Mouse (Mus musculus): ENCODE results near the gene Cx3cr1.
"Not testable (repeated sequence)": the region's sequence is repeated elsewhere in the genome, so short reads cannot be mapped to it uniquely, and the experiment has no call there.

Cx3cr1 gene

DNA sequence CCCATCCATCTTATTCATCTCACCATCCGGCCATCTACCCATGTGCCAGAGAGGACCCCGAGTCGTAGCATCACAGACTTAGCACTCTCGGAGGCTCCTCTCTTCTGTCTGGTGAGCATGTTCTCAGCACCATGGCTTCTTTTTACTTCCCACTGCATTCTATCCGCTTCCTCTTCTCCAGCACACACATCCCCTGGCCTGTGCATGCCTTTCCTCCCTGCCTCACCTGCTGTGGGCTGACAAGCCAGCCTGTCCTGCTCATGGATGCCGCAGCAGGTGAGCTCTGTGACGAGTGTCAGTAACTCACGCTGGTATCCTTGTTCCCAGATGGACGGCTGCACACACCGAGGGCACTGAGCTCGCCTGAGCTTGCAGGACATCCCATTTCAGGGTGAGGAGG lies at the start of gene Cx3cr1:
Cx3cr1 (minus strand) TSS at position 101 of the 400 bp plus-strand sequence.
- no peak for DNase-seq

DNA sequence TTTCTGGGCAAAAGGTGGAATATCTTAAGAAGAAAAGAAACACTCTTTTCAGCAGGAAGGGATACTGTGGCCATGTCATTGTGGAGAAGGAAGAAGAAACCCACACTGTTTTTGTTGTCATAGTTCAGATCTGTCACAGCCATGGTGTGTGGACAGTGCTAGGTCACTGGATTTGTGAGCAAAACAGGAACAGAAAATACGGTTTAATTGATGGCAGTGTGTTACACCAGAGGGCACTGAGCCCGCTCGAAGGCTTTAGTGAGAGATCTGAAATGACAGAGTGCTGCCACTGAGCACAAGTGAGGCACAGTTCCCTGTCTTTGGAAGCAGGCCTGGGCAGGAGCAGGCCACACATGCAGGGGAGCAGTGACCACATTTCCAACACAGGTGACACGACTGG lies 48.5 kb upstream of the Cx3cr1 start:
- DNase-seq: no peak

DNA sequence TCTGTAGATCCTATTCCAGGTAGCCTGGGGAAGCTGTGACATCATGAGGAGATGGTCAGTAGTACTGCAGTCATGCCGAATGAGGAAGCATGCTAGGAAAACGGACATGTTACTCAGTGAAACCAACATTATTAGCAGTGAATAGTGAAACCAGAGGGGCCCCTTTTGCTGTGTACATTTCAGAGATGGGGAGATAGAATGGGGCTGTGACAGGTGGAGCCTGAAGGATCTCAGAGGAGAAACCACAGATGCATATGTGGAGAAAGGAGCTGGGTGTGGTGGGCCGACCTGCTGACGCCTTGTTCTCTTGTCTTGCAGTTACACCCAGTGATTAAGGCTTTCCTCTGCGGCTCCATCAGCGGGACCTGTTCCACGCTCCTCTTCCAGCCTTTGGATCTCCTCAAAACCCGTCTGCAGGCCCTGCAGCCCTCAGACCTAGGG lies 46.5 kb upstream of the Cx3cr1 start:
- DNase-seq: no peak

DNA sequence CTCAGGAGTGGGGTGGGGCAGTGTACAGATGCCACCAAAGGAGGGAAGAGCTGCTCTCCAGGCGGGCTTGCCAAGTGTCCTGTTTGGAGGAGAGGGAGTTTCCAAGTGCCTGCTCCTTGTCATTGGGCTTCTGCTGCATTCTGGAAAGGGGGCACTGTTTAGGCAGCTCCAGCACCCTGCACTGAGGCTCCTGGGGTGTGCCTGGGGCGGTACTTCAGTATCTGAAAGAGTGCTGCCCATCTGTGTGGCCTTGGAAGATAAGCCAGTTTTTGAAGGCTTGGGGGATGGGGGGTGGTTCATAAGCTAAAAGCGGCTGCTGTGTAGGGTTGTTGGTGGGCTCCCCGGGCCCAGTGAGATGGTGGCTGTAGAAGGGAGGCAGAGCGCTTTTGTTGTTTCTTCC lies 45.9 kb upstream of the Cx3cr1 start:
- no peak for DNase-seq

DNA sequence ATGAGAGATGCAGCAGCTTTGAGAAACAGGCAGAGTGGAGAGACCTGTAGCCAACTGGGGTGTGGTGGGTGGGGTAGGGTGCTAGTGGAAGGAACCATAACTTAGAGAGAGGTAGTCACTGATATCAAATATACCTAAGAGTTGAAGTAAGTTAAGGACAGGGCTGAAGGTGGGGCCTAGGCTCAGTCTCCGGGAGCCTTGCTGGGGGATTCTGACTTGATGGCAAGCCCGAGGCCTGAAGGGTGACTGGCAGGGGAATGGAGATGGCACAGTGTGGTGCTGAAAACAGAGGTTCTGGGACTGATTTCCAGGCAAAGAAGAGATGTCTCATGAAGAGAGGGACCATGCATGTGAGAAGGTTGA lies 45.1 kb upstream of the Cx3cr1 start:
- no peak for DNase-seq

DNA sequence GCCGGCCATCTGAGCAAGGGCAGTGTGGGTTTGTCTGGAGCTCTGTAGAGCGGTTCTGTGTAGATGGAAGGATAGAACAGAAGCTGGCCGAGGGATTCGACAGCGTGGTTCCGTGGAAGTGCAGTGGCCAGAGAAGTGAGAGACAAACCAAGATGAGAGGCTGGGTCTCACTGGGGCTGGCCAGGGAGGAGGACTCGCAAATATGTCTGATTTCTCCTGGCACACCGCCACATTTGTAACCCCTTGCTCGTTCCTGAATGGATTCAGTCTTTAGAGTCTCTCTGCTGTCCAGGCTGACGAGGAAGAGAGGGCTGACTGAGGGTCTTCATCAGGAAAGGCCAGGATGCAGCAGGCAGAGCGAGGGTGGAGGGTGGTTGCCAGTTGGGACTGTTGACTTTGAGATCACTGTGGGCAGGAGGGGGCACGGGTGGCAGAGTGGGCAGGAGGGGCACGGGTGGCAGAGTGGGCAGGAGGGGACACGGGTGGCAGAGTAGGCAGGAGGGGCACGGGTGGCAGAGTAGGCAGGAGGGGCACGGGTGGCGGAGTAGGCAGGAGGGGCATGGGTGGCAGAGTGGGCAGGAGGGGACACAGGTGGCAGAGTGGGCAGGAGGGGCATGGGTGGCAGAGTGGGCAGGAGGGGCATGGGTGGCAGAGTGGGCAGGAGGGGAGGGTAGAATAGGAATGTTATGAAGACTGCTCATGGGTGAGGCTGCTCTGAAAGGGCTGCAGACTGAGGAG lies 44.5 kb upstream of the Cx3cr1 start:
- DNase-seq: no peak

DNA sequence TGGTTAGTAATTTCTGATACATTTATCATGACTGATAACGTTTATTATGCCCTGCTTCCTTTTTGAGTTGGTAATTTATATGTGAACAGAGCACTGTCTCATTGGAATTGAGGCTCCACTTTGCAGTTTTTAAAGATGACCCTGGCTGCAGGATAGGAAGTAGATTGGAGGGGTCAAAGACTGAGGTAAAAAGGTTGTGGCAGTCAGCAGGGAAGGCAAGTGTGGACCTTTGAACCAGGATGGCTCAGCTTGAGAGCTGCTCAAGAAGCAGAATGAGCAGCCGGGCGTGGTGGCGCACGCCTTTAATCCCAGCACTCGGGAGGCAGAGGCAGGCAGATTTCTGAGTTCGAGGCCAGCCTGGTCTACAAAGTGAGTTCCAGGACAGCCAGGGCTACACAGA lies 43.8 kb upstream of the Cx3cr1 start:
- DNase-seq: no peak

DNA sequence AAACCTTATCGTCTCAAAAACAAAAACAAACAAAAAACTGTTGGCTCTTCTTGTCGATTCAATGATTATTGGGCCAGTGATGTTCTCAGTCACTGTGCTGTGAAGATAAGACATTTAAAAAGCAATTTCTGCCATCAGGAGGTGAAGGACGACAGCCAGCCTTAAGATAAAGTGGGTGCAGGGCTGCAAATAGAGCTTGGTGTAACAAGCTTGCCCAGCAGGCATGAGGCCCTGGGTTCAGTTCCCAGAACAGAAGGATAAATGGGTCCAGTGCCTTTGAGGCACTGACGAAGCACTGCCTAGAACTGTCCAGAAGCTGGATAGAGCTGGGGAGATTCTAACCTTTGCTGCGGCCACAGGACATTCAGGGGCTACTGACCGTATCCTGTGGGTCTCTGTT lies 42.8 kb upstream of the Cx3cr1 start:
- DNase-seq: no peak

DNA sequence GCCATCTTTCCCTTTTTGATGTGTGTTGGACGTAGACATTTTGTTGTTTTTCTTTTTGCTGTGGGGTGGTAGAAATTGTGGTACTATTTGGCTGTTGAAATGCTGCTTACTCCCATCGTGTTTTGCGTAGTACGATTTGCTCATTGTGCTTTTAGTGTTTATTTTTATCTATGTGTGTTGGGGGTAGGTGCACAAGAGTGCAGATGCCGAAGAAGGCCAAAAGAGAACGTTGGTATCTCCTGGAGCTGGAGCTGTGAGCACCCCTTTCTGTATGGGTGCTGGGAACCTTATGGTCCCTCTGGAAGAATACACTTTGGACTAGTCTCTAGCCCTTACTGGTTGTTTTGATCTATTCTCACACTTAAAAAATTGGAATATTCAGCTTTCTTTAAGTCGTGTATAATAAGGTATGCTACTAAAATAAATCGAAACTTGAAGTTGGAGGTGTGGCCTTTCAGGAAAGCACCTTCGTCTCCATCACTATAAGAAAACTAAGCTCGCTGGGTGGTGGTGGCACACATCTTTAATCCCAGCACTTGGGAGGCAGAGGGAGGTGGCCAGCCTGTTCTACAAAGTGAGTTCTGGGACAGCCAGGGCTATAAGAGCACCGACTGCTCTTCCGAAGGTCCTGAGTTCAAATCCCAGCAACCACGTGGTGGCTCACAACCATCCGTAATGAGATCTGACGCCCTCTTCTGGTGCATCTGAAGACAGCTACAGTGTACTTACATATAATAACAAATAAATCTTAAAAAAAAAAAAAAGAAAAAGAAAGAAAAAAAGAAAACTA lies 41.7 kb upstream of the Cx3cr1 start:
- no peak for DNase-seq

DNA sequence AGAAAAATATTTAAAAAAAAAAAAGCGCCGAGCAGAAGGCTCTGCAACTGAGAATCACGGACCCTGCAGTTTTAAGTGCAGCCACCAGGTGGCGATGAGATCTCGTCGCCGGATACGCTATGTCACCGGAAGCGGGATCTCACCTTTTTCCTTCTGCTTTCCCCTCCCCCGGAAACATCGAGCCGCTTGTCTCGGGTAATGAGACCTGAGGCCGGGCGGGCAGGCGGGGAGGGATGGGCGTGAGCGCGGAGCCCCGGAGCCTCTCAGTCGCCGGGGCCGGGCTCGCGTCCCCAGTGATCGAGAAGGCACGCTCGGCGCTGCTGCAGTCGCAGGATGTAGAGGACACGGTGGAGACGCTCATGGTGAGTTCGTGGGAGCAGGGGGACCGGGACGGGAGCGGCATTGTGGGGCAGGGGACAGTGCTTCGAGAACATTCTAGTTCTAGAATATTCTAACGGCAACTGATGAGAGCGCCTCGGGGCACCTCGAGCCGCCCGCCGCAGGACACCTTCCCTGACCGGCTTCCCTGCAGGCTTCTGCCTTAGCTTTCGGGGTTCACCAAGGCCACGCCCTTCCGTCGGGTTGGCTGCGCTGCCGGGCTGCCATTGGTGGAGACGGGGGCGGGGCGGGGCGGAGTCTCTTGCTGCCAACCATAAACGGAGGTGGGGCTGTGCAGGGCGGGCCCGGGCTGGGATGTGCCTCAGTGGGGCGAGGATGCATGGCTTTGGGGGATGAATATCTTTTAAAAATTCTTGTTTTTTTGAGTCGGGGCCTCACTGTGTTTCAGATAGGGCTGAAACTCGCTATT lies 40.7 kb upstream of the Cx3cr1 start, which contains the start of gene Slc25a38:
Slc25a38 (plus strand) TSS at position 164 of the 808 bp plus-strand sequence.
- DNase-seq: peak; percentile 96

DNA sequence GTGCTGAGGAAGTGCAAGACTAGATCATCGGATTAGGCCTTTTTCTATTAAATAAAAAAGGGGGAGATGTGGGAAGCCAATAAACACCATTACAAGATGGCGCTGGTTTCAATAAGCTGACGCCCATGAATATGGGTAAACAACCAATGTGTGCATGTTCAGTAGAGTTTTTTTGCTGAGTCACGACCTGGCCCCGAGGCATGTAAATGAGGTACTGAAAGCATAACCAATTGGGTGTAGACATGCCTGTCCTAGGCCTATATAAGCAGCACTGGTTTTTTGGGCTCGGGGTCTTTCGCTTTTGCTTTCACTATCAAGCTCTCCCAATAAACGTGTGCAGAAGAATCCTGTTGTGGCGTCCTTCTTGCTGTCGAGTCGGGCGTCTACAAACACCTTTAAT lies 39.3 kb upstream of the Cx3cr1 start:
- not testable (repeated sequence) for DNase-seq

DNA sequence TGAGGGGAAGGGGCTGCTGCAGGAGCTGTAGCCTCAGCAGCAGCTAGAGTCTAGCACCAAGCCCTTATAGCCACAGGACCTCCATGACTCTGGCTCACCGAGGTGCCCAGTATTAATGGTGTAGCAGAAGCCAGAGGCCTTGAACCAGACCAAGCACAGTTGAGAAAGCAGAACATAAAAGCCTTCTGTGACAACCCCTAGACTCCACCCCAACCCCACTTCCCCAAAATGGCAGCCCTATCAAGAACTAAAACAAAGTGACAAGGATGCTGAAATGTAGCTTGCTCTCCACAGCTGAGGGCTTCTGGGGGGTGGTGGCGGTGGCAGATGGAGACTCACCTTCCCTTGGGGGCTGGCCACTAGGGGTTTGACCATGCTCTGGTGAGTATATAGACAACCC lies 31.5 kb upstream of the Cx3cr1 start:
- no peak for DNase-seq

DNA sequence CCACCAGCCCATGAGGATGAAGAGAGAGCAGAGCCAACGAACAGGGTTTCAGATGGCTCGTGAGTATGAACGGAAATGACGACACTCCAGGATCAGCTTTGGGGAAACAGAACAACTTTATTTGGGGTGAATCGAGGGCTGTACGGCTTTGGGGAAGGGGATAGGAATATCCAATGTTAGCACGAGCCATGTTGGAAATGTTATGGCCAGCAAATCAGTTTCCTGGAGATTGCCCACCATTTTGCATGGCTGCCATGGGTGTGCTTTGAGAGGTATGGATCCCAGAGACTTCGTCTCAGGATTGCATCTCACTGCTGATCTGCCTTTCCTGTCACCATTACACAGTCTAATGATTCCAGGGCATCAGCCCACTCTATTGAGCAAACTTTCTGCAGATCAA lies 29.6 kb upstream of the Cx3cr1 start:
- DNase-seq: no peak

DNA sequence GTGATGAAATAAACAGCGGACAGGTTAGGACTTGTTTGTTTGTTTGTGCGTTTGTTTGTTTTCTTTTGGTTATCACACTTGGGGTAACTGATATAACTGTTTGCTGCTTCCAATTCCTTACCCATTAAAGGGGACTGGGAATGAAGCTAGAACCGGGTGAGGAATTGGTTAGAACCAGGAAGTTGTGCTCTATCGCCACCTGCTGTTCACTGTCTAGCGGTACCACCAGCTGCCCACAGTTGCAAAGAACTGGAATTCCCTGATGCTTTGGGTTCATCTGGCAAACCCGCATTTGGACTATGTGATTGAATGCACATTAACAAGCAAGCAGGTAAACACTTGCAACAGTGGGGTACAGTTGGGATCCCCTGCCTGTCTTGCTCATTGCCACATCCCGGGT lies 29.0 kb upstream of the Cx3cr1 start:
- peak; percentile 63 for DNase-seq

DNA sequence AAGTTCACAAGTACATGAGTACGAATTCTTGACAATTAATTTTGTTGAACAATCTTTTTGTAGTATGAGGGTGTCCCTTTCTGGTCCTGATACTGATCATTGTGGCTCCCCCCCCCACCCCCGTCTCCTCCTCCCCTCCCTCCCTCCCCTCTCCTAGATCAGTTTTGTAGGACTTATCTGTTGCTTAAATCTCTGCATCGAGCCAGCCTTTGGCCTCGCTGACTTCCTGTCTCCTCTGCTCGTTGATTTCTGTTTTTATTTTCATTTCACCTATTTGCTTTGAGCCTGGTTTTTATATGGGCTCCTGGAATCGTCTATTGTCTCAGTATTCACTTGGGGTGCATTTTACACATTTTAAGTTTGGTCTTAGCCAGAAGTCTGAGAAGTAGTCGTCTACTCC lies 26.2 kb upstream of the Cx3cr1 start:
- DNase-seq: no peak

DNA sequence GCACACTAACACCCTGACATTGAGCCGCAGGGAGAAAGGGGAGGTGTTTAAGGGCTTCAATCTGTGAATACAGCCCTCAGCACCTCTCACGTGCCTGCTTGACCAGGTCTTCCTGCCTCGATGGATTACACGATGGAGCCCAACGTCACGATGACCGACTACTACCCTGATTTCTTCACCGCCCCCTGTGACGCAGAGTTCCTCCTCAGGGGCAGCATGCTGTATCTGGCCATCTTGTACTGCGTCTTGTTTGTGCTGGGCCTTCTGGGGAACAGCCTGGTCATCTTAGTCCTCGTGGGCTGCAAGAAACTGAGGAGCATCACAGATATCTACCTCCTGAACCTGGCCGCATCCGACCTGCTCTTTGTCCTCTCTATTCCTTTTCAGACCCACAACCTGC lies 24.0 kb upstream of the Cx3cr1 start:
- no peak for DNase-seq

DNA sequence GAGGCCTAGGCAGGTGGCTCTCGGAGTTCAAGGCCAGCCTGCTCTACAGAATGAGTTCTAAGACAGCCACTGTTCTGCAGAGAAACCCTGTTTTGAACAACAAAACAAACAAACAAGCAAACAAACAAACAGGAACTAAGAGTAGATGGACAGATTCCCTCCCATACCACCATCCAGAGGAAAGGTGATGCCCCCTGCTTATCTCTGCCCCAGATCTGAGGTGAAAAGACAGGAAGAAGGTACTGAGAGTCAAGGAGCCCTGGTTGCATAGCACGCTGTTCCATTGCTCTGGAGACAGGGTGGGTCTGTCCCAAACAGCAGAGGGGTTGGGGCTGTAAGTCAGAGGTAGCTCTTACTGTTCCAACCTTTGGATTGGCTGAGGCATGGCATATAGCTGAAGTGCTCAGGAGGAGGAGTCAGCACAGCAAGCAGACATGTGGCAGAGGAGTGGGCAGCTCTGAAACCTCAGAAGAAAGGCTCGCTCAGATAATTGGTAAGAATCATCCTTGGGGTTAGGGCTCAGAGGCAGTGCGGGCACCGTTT lies 22.1 kb upstream of the Cx3cr1 start, which contains the start of gene Ccr8:
Ccr8 (plus strand) TSS at position 419 of the 543 bp plus-strand sequence.
- DNase-seq: no peak

DNA sequence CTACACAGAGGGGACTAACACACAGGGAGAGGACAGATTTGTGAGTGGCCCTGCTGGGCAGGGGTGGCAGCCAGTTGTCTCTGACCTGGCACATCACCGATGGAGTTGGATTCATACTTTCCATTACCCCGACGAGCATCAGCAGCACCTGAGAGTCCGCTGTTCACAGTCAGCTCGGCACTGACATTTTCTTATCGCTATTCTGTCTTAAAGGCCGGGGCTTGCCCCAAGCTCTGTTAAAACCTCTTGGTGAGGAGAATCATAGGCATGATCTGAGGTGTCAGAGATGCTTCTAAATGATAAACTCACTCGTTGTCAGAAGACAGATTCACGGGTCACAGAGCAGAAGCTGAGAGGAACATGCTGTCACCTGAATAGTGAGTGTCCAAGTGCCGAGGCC lies 21.4 kb upstream of the Cx3cr1 start:
- DNase-seq: no peak

DNA sequence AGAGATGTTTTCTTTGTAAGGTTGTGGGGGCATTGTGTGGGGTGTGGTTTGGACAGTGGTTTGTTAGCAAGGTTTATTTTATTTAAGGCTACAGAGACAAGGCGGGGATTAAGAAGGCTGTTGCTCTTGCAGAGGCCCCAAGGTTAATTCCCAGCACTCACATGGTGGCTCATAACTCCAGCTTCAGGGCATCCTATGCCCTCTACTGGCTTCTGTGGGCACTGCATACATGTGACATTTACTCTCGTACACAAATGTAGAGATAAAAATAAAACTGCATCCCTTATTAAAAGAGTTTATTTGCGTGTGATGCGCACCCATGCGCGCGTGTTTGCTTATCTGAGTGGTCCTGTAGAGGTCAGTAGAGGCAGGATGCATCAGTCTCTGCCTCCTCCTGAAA lies 19.4 kb upstream of the Cx3cr1 start:
- no peak for DNase-seq

DNA sequence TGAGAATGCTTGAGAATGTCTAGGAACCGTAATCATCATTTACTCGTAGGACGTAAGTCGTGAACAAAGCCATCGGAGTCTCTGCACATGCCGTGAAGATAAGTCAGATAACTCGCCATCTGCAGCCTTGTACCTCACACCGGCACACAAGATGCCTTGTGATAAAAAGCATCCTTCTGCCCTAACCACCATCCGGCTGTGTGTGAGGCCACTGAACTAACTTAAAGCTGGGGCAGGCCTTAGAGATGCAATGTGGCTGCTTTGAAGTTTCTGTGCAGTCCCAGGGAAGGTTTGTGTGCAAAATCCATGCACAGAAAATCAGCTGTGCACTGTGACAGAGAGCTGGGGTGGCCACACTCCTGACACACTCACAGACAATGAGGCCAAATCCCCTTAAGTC lies 14.7 kb upstream of the Cx3cr1 start:
- DNase-seq: peak; percentile 39

DNA sequence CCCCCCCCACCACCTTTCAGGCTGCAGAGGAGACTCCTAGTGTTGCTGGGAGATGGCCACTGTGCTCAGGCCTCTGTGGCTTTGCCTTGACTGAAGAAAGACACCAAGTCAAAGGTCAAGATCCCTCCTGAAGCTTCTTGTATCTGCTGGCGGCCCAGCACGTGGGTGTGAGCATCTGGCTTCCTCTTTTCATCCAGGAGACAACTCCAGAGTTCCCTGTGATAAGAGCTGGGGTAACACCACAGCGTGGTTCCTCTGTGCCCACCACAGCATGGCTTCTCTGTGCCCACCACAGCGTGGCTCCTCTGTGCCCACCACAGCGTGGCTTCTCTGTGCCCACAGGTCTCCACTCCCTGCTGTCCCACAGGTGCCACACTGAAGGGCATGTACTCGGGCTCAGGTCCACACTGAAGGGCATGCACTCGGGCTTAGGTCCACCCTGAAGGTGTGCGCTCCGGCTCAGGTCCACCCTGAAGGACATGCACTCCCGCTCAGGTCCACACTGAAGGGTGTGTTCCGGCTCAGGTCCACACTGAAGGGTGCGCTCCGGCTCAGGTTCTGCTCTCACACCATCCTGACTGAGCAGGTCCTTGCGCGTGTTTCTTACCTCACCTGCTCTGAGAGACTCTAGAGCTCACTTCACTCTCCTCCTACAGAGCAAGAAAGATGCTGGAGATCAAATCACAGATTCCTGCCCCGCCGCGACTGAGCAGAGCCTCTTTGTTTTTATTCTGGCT lies 13.6 kb upstream of the Cx3cr1 start:
- no peak for DNase-seq

DNA sequence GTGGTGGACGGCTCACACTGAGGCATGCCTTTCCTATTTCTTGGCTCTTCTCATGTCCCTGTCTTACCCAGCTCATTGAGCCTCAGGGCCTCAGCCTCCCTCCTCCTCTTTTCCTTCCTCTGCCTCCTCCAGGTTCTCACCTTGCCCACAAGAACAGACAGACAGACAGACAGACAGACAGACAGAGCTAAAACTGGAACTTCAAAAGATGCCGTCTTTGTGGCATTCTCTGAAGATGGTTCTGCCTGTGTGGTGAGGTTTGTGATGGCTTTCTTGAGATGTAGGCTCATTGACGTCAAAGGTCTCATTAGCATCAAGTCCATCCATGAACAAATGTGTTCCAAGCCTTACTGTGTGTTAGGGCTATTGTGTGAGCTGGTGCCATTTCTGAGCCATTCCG lies 13.0 kb upstream of the Cx3cr1 start:
- no peak for DNase-seq

DNA sequence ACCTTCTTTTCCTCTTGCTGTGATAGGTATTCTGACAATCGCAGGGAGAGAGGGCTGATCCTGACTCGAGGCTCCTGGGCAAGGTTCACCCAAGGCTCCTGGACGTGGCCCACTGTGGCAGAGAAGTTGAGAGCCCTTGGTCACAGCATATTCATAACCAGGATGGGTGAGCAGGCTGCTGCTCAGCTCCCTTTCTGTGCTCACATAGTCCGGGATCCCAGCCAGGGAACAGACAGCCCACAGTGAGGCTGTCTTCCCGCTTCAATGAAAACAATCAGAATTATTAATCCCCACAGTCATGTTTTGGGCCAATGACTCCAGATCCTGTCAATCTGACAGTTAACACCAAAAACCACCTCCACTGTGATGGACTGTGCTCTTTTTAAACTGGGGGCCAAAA lies 12.3 kb upstream of the Cx3cr1 start:
- DNase-seq: no peak
